Mouse (Mus musculus) midbrain, embryonic 16.5 days (tissue): ENCODE measurements around the gene Fam209. TPM values are rescaled to one million over a fixed set of nuclear protein-coding genes. Genes with fewer than 3 reads are reported as not detected.
A peak's percentile ranks its signal among the peaks of the same experiment; 100 is the strongest.

Experiments
- ATAC-seq: fragments of 200-750 bp; cut with Nextera tagmentation; 2 replicates; pipeline ENCODE4 v1.8.0; 2017; ENCODE audit warnings: moderate TSS enrichment
- H3K27ac ChIP-seq: fragments of 300-500 bp; sonication (generic); 2 replicates; pipeline ENCODE4 v1.5.1; 2014; ENCODE audit warnings: mild to moderate bottlenecking, low read length, mixed read lengths
- H3K27me3 ChIP-seq: fragments of 300-500 bp; sonication (generic); 2 replicates; pipeline ENCODE4 v1.6.1; 2014; ENCODE audit warnings: low read depth, low read length, mixed read lengths; ENCODE audit not compliant: control insufficient read depth, insufficient read depth
- H3K36me3 ChIP-seq: fragments of 300-500 bp; sonication (generic); 2 replicates; pipeline ENCODE4 v1.6.1; 2014; ENCODE audit warnings: mild to moderate bottlenecking, low read length, moderate library complexity, mixed read lengths; ENCODE audit not compliant: control insufficient read depth, insufficient read depth
- H3K4me1 ChIP-seq: fragments of 300-500 bp; sonication (generic); 2 replicates; pipeline ENCODE4 v1.6.1; 2014; ENCODE audit warnings: mild to moderate bottlenecking, low read length, mixed read lengths; ENCODE audit not compliant: control insufficient read depth, insufficient read depth
- H3K4me2 ChIP-seq: fragments of 300-500 bp; sonication (generic); 2 replicates; pipeline ENCODE4 v1.6.1; 2014; ENCODE audit warnings: mild to moderate bottlenecking, low read length, mixed read lengths
- H3K4me3 ChIP-seq: fragments of 300-500 bp; sonication (generic); 2 replicates; pipeline ENCODE4 v1.5.1; 2014; ENCODE audit warnings: low read depth, mild to moderate bottlenecking, low read length, moderate library complexity, mixed read lengths
- H3K9ac ChIP-seq: fragments of 300-500 bp; sonication (generic); 2 replicates; pipeline ENCODE4 v1.6.1; 2014; ENCODE audit warnings: low read depth, low read length, mixed read lengths
- H3K9me3 ChIP-seq: fragments of 300-500 bp; sonication (generic); replicated peaks from 2 replicates; pipeline ENCODE4 v1.6.1; 2014; ENCODE audit warnings: mild to moderate bottlenecking, low read length, mixed read lengths; ENCODE audit not compliant: control insufficient read depth, poor library complexity, severe bottlenecking
- WGBS: fragments of 180-500 bp; shearing (Covaris S2); extraction: QIAGEN DNeasy Blood & Tissue Kit; methylation state at CpG from one replicate; pipeline ENCODE4 v1.1.7; 2014; 5-methylcytosine and 5-hydroxymethylcytosine counted together
- polyA plus RNA-seq: library from polyadenylated mRNA; unstranded; fragments of >200 nt; fragmentation: Nextera tagmentation; extraction: Ambion mirVana; gene quantifications from 2 replicates; pipeline ENCODE4 v1.2.1, GENCODE M21; 2015

Fam209 gene
- polyA plus RNA-seq, result 0.75 TPM in 1 of 2 replicates, not detected in the other

DNA sequence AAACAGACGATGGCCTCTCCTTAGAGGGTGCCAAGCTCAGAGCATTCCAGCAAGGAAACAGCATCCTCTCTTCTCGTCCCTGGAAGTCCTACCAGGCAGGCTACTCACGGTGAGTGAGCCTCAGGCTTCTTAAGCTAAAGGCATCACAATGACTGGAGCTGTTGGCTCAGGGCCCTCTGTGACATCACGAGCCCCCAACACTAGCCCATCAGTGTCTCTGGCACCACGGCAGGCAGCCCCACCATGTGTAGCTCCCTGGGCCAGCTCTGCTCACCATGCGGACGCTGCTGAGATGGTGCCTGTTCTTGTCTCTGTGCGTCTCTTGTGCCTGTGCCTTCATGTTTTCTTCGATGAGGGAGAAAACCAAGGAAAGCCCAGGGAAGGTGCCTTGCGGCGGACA lies at the start of gene Fam209:
Fam209 (plus strand) TSS at position 203 of the 400 bp plus-strand sequence.
- peaks cover 10% of the 10 kb centered on the region for H3K36me3 ChIP-seq
- no peak within 1 kb of the TSS for H3K27ac ChIP-seq
- WGBS, result 88% methylated on average over 11 of the region's 11 CpGs
- no peaks in the 10 kb centered on the region for H3K4me1 ChIP-seq
- no peaks in the 10 kb centered on the region for H3K9me3 ChIP-seq
- ATAC-seq, result no peak
- H3K27me3 ChIP-seq, result no peaks in the 10 kb centered on the region; the same call in none of the 2 replicates
- no peak within 1 kb of the TSS for H3K4me2 ChIP-seq
- no peak within 1 kb of the TSS for H3K4me3 ChIP-seq
- no peak within 1 kb of the TSS for H3K9ac ChIP-seq

DNA sequence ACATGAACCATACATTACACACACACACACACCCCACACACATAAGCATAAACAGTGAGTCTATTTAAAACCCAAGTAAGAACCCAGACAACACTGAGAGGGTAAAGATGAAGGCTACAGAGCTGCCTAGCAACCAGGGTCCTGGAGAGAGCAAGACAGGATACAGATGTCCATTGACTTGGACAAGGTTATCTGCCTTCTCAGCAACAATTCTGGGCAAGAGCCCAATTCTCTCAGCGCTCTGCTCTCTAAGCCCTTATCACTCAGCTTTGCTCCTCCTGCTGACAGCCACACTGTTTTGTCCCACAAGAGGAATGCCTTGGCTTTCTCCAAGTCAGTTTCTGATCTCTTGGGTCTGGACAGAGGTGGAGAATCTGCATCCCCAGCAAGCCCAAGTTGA lies 41.7 kb upstream of the Fam209 start:
- Histone ChIP-seq H3K4me3 (no peak overlapping the region), H3K9me3 (no peaks in the 10 kb centered on the region), H3K27ac (no peak overlapping the region), H3K9ac (no peak overlapping the region), H3K4me2 (no peak overlapping the region), H3K4me1 (no peaks in the 10 kb centered on the region), H3K36me3 (no peaks in the 10 kb centered on the region), H3K27me3 (no peaks in the 10 kb centered on the region)
- 78% methylated on average over 1 of the region's 1 CpGs for WGBS
- no peak for ATAC-seq

DNA sequence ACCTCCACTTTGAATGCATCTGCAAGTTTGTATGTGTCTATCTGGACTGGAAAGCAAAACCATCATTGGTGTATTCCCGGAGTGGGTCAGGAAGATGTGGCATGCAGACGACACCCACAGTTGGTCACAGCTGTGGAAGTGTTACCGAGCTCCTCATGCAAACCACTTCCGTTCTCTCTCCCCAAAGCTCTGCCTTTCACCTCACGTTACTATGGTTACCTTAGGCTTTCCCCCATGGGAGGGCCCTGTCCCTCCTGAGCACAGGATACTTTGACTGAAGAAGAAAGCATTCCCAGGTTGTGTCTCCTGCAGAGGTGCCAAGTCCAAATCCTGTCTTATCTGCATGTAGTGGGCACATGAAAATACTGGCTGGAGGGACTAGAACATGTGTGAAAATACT lies 38.6 kb upstream of the Fam209 start:
- Histone ChIP-seq H3K27ac (no peak overlapping the region), H3K4me2 (no peak overlapping the region), H3K4me3 (no peak overlapping the region), H3K27me3 (no peaks in the 10 kb centered on the region), H3K9me3 (no peaks in the 10 kb centered on the region), H3K9ac (no peak overlapping the region), H3K4me1 (no peaks in the 10 kb centered on the region), H3K36me3 (no peaks in the 10 kb centered on the region)
- 52% methylated on average over 5 of the region's 5 CpGs for WGBS
- no peak for ATAC-seq

DNA sequence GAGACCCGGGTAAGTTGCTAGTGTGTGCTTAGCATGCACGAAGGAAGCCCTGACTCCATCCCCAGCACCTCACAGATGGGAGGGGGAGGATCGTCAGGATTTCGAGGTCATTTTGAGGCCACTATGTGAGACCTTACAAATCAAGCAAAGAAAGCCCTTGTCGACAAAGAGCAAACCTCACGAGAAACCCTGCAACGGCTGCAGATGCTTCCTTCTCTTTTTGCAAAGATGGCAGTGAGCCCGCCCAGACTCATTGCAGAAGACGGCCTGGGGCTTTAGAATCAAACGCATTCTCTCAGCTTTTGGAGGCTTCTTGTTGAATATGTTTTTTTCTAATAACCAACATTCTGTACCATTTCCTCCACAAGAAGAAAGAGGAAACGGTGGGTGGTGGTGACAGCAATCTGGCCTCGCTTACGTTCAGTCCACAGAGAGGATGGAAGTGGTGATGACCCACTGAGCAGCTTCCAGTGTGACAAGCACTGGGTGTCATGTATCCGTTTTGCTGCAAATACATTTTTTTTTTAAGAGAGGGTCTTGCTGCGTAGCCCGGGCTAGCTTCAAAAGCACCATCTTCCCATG lies 34.9 kb upstream of the Fam209 start:
- no peak for ATAC-seq
- no peak overlapping the region for H3K27ac ChIP-seq
- H3K9me3 ChIP-seq, result no peaks in the 10 kb centered on the region
- H3K4me1 ChIP-seq, result peaks cover 20% of the 10 kb centered on the region
- no peaks in the 10 kb centered on the region for H3K27me3 ChIP-seq
- H3K36me3 ChIP-seq, result no peaks in the 10 kb centered on the region
- no peak overlapping the region for H3K4me2 ChIP-seq
- WGBS, result 74% methylated on average over 16 of the region's 16 CpGs
- H3K9ac ChIP-seq, result no peak overlapping the region
- no peak overlapping the region for H3K4me3 ChIP-seq

DNA sequence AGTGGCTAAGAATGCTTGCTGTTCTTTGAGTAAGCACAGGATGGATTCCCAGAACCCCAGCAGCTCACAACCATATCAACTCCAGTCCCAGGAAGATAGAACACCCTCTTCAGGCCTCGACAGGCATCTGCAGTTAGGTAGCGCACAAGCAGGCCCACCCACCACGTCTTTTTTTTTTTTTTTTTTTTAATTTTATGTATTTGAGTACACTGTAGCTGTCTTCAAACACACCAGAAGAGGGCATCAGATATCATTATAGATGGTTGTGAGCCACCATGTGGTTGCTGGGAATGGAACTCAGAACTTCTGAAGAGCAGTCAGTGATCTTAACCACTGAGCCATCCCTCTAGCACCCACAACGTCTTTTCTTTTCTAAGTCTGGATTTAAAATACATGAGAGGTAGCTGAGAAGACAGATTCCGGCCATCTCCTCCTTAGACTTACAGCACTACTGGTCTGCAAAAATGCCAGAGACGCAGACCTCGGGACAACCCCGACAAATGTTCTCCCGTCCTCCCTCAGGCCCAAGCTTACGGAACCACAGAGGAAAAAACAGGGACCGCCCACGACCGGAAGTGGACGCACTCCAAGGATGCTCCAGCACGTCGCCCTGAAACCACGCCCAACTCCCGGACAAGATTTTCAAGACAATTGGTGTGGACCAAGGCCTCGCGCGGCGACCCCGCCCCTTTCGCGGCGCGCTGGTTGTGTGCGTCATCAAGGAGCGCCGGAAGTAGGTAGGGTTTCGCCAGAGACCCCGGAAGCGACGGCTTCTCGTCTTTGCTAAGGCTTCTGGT lies 32.3 kb upstream of the Fam209 start, which contains the start of gene Rtf2:
Rtf2 (plus strand) TSS at position 714 of the 797 bp plus-strand sequence.
- Histone ChIP-seq H3K27ac (peak within 1 kb of the TSS; percentile 83), H3K4me1 (peaks cover 23% of the 10 kb centered on the region), H3K4me3 (peak within 1 kb of the TSS; percentile 76), H3K9ac (peak within 1 kb of the TSS; percentile 74), H3K36me3 (no peaks in the 10 kb centered on the region), H3K27me3 (no peaks in the 10 kb centered on the region), H3K4me2 (peak within 1 kb of the TSS; percentile 97), H3K9me3 (no peaks in the 10 kb centered on the region)
- 2% methylated on average over 35 of the region's 35 CpGs for WGBS
- ATAC-seq, result peak; percentile 98

DNA sequence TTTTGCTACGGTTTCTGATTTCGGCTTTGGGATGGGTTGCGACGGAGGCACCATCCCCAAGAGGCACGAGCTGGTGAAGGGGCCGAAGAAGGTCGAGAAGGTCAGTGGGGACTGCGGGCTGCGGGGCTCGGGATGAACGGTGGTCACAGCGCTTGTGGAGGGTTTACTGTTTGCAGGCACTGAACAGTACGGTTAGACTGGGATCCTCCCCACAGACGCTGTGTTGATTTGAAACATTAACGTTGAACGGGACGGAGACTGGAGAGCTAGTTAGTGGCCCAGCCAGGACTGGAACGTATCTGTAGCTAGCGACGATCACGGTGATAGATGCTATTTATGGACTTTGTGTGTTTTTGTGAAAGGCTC lies 31.7 kb upstream of the Fam209 start:
- Histone ChIP-seq H3K9me3 (no peaks in the 10 kb centered on the region), H3K36me3 (peaks cover under 1% of the 10 kb centered on the region; the same call in 1 of the 2 replicates), H3K27ac (peak overlapping the region; percentile 62), H3K9ac (peak overlapping the region; percentile 74), H3K4me2 (peak overlapping the region; percentile 97), H3K4me3 (peak overlapping the region; percentile 76), H3K4me1 (peaks cover 23% of the 10 kb centered on the region), H3K27me3 (no peaks in the 10 kb centered on the region)
- peak; percentile 74 for ATAC-seq
- WGBS, result under 1% methylated on average over 21 of the region's 21 CpGs

DNA sequence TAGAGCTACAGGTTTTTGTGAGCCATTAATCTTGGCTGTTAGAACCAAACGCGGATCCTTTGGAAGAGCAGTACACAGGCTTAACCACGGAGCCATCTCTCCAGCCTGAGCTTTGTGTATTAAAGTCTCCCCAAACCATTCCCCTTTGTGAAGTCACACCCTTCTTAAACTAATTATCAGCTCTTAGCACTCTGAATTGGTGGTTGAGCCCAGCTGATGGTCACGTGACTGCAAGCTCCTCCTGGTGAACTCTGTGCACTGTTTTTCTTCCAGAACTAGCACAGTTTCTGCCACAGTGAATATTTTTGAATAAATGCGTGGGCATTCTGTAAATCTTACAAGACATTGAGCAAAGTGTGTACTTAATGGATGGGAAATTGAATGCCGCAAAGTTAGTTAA lies 31.1 kb upstream of the Fam209 start:
- Histone ChIP-seq H3K4me3 (peak overlapping the region; percentile 76), H3K4me2 (peak overlapping the region; percentile 97), H3K9ac (peak overlapping the region; percentile 74), H3K9me3 (no peaks in the 10 kb centered on the region), H3K27ac (no peak overlapping the region), H3K4me1 (peaks cover 23% of the 10 kb centered on the region), H3K36me3 (peaks cover 6% of the 10 kb centered on the region; the same call in 1 of the 2 replicates), H3K27me3 (no peaks in the 10 kb centered on the region)
- no peak for ATAC-seq
- WGBS, result 37% methylated on average over 6 of the region's 6 CpGs

DNA sequence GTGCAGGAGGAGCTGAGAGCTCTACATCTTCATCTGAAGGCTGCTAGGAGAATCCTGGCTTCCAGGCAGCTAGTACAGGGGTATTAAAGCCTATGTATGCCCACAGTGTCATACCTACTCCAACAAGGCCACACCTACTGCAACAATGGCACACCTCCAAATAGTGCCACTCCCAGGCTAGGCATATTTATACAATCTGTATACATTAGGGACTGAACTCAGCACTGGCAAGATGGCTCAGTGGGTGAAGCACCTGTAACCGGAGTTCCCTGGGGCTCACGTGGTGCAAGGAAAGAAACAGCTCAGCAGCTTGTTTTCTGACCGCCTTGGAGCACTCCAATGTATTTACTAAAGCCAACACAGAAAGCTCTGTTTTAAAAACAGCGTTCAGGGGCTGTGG lies 26.7 kb upstream of the Fam209 start:
- no peak overlapping the region for H3K4me3 ChIP-seq
- H3K9me3 ChIP-seq, result no peaks in the 10 kb centered on the region
- 97% methylated on average over 4 of the region's 4 CpGs for WGBS
- H3K36me3 ChIP-seq, result peaks cover 29% of the 10 kb centered on the region
- H3K4me2 ChIP-seq, result no peak overlapping the region
- no peak overlapping the region for H3K27ac ChIP-seq
- peaks cover 18% of the 10 kb centered on the region for H3K4me1 ChIP-seq
- ATAC-seq, result no peak
- H3K27me3 ChIP-seq, result no peaks in the 10 kb centered on the region
- no peak overlapping the region for H3K9ac ChIP-seq

DNA sequence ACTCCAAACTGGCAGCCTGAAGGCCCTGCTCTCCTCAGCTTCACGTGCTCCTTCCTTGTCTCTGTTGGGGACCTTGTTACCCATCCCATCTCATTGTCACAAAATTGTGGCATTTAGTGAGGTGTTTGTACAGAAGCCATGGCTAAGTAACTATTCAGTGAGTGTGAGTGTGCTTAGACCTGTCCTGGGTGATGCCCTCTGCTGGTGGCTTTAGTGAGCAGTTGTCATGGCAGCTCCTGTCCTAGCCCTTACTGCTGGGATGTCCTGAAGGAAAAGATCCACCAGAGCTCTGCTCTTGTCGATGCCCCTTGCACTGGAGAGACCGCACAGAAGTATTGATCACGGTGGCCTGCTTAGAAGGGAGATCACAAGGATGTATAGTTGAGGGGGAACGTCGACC lies 25.0 kb upstream of the Fam209 start:
- 90% methylated on average over 6 of the region's 6 CpGs for WGBS
- no peak overlapping the region for H3K4me3 ChIP-seq
- peaks cover 32% of the 10 kb centered on the region for H3K36me3 ChIP-seq
- no peak overlapping the region for H3K4me2 ChIP-seq
- no peak overlapping the region for H3K9ac ChIP-seq
- H3K9me3 ChIP-seq, result no peaks in the 10 kb centered on the region
- H3K4me1 ChIP-seq, result peaks cover 4% of the 10 kb centered on the region; the same call in 1 of the 2 replicates
- no peak overlapping the region for H3K27ac ChIP-seq
- H3K27me3 ChIP-seq, result no peaks in the 10 kb centered on the region
- ATAC-seq, result no peak
